Mouse (Mus musculus): ENCODE measurements around the gene Mpzl1. TPM values are rescaled to one million over a fixed set of nuclear protein-coding genes. Genes with fewer than 3 reads are reported as not detected.

The Mpzl1 gene
- polyA plus RNA-seq, 1 experiment from 2014 or later, result 150 TPM

DNA sequence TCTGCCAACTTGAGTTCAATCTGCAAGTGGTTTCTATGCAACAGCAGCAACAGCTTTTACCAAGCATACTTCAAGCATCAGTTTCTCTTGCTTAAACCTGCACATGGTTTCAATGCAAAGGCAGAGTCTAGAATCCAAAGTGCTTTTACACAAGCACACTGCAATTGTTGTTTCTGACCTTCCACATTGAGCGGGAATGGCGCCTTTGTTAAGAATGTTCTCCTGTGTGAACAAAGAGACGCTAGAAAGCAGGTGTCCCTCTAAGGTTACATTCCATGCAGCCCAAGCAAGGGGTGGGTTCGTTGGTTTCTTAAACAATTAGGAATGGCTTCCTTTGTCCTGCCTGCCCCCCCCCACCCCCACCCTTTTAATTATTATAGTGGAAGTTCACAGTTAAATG is 20.4 kb downstream of the Mpzl1 start:
- no peak overlapping the region for H3K4me3 ChIP-seq (ENCODE audit: low read depth, low read length)
- H3K4me1 ChIP-seq (replicated peaks; ENCODE audit: control insufficient read depth, insufficient read depth, low read length), result no peaks in the 10 kb centered on the region; the same call in none of the 2 replicates
- H3K9ac ChIP-seq (ENCODE audit: low read depth, low read length), result no peak overlapping the region
- H3K9me3 ChIP-seq (ENCODE audit: control insufficient read depth, low read length), result no peaks in the 10 kb centered on the region
- DNase-seq (ENCODE audit: low spot score), result no peak
- 86% methylated on average over 4 of the region's 4 CpGs for WGBS
- no peak for ATAC-seq (ENCODE audit: low FRiP score)
- H3K4me2 ChIP-seq (replicated peaks; ENCODE audit: low read depth, low read length), result no peak overlapping the region
- H3K36me3 ChIP-seq (ENCODE audit: control insufficient read depth, insufficient read depth, low read length), result peaks cover 5% of the 10 kb centered on the region; the same call in 1 of the 2 replicates
- H3K27ac ChIP-seq (ENCODE audit: low read depth, low read length), result no peak overlapping the region
- no peaks in the 10 kb centered on the region for H3K27me3 ChIP-seq (ENCODE audit: control insufficient read depth, insufficient read depth, low read length)

DNA sequence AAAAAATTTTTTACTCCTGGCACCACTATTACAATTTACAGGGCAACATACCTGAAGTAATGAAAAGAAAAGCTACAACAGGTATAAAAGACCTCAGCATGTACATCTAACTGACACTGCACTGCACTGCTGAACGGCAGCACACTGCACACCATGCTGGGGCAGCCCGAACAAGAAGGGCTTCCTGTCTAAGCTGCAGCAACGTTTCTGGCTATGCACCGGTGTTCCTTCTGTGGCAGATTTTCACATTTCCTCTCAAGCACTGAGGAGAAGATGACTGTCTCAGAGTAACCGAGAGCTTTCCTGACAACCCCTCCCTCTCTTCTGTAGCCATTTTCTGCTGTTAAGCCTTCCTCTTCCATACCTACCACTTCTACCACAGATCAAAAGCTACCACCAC is 21.6 kb downstream of the Mpzl1 start:
- Histone ChIP-seq H3K4me3 (ENCODE audit: low read depth, low read length) (no peak overlapping the region), H3K4me2 (replicated peaks; ENCODE audit: low read depth, low read length) (no peak overlapping the region), H3K4me1 (replicated peaks; ENCODE audit: control insufficient read depth, insufficient read depth, low read length) (no peaks in the 10 kb centered on the region; the same call in none of the 2 replicates), H3K9ac (ENCODE audit: low read depth, low read length) (no peak overlapping the region), H3K27me3 (ENCODE audit: control insufficient read depth, insufficient read depth, low read length) (no peaks in the 10 kb centered on the region), H3K36me3 (ENCODE audit: control insufficient read depth, insufficient read depth, low read length) (peaks cover 5% of the 10 kb centered on the region; the same call in 1 of the 2 replicates), H3K27ac (ENCODE audit: low read depth, low read length) (no peak overlapping the region), H3K9me3 (ENCODE audit: control insufficient read depth, low read length) (no peaks in the 10 kb centered on the region)
- WGBS, result 68% methylated on average over 5 of the region's 5 CpGs
- no peak for DNase-seq (ENCODE audit: low spot score)
- no peak for ATAC-seq (ENCODE audit: low FRiP score)

DNA sequence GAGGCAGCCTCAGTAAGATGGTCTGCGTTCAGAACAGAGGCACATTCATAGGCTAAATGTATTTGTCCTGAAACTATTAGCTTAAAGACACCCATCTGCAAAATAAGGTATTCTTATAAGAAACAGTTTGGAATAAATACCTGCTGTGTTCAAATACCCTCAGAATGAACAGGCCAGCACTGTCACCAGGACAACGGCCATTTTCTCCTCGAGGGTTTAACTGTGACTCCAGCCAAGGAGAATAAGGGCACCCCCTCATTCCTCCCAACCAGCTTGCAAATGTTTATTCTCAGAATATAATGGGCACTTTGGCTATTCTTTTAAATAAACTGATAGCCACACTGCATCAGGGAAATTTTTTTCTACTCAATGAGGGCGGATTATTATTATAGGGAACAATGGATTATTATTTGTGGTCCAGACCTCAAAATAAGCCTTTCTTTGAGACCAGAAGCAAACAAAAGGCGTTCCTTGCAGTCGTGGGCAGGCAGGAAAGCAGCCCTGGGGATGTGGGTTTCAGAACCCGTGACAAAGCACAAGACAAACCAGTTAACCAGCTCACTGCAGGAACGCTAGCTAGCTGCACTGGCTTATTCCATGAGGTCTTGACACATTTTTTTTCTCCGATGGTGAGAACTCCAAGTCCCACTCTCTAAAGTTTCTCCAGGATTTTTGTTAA is 23.9 kb downstream of the Mpzl1 start:
- no peak overlapping the region for H3K4me2 ChIP-seq (replicated peaks; ENCODE audit: low read depth, low read length)
- peak; percentile 62; the same call in 1 of the 2 replicates for ATAC-seq (ENCODE audit: low FRiP score)
- no peak for DNase-seq (ENCODE audit: low spot score)

DNA sequence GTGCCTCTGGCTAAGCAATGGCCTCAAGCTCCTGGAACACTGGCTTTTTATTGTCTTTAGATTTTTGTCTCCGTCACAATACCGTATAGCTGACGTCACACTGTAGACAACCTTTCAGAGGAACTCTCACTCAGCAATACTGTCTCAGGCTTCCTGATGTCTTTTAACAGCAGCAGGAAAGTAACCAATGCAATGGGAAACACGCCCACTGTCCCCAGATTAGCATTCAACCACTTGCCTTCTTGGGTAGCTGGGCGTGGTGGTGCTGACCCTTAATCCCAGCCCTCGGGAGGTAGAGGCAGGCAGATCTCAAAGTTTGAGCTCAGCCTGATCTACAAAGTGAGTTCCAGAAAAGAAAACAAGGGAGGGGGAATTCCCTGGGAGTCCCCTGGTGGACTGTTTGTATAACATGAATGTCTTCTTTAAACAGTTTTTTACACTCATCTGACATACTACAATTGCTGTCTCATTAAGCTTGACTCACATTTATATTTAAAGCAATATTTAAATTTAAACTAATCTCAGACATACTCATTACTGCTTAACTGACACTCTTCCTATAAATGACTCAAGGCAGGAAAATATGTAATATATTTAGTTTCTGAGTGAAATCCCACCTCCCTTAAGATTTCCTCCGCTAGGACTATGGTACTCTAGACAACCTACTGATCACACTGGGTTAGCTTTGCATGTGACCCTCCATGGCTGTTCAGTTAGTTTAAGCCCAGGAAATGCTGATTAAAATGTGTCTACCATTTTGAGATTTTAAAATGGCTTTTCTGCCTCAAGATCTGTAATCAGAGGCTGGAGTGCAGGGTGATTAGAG is 24.6 kb downstream of the Mpzl1 start:
- Histone ChIP-seq H3K4me1 (replicated peaks; ENCODE audit: control insufficient read depth, insufficient read depth, low read length) (no peaks in the 10 kb centered on the region; the same call in none of the 2 replicates), H3K36me3 (ENCODE audit: control insufficient read depth, insufficient read depth, low read length) (no peaks in the 10 kb centered on the region), H3K9me3 (ENCODE audit: control insufficient read depth, low read length) (no peaks in the 10 kb centered on the region), H3K4me3 (ENCODE audit: low read depth, low read length) (no peak overlapping the region), H3K4me2 (replicated peaks; ENCODE audit: low read depth, low read length) (no peak overlapping the region), H3K27me3 (ENCODE audit: control insufficient read depth, insufficient read depth, low read length) (no peaks in the 10 kb centered on the region), H3K9ac (ENCODE audit: low read depth, low read length) (no peak overlapping the region), H3K27ac (ENCODE audit: low read depth, low read length) (no peak overlapping the region)
- no peak for DNase-seq (ENCODE audit: low spot score)
- ATAC-seq (ENCODE audit: low FRiP score), result peak; percentile 46; the same call in 1 of the 2 replicates
- 60% methylated on average over 7 of the region's 7 CpGs for WGBS

More for the DNA sequence above, 23.9 kb downstream of the Mpzl1 start:
- Histone ChIP-seq H3K27me3 (ENCODE audit: control insufficient read depth, insufficient read depth, low read length) (no peaks in the 10 kb centered on the region), H3K4me1 (replicated peaks; ENCODE audit: control insufficient read depth, insufficient read depth, low read length) (no peaks in the 10 kb centered on the region; the same call in none of the 2 replicates), H3K9ac (ENCODE audit: low read depth, low read length) (no peak overlapping the region), H3K36me3 (ENCODE audit: control insufficient read depth, insufficient read depth, low read length) (peaks cover 5% of the 10 kb centered on the region; the same call in 1 of the 2 replicates), H3K27ac (ENCODE audit: low read depth, low read length) (peak overlapping the region; percentile 61), H3K9me3 (ENCODE audit: control insufficient read depth, low read length) (no peaks in the 10 kb centered on the region), H3K4me3 (ENCODE audit: low read depth, low read length) (no peak overlapping the region)
- 32% methylated on average over 9 of the region's 9 CpGs for whole genome bisulfite sequencing

DNA sequence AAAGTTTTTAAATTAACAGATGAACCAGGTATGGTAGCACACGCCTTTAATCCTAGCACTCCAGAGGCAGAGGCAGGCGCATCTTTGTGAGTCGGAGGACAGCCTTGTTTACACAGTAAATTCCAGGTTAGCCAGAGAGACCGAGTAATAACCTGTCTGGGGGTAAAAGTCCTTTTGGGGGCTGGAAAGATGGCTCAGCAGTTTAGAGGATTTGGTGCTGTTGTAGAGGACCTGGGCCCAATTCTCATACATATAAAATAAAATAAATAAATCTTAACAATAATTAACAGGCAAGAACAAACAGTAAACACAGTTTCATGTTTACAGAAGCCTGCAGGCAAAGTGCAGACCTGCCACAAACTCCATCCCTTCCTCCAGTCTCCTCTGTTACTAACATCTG is 25.4 kb downstream of the Mpzl1 start:
- Histone ChIP-seq H3K27ac (ENCODE audit: low read depth, low read length) (no peak overlapping the region), H3K27me3 (ENCODE audit: control insufficient read depth, insufficient read depth, low read length) (no peaks in the 10 kb centered on the region), H3K9ac (ENCODE audit: low read depth, low read length) (no peak overlapping the region), H3K4me3 (ENCODE audit: low read depth, low read length) (no peak overlapping the region), H3K4me1 (replicated peaks; ENCODE audit: control insufficient read depth, insufficient read depth, low read length) (no peaks in the 10 kb centered on the region; the same call in none of the 2 replicates), H3K36me3 (ENCODE audit: control insufficient read depth, insufficient read depth, low read length) (no peaks in the 10 kb centered on the region), H3K9me3 (ENCODE audit: control insufficient read depth, low read length) (no peaks in the 10 kb centered on the region), H3K4me2 (replicated peaks; ENCODE audit: low read depth, low read length) (no peak overlapping the region)
- 83% methylated on average over 4 of the region's 4 CpGs for WGBS
- ATAC-seq (ENCODE audit: low FRiP score) (no peak), DNase-seq (ENCODE audit: low spot score) (no peak)

DNA sequence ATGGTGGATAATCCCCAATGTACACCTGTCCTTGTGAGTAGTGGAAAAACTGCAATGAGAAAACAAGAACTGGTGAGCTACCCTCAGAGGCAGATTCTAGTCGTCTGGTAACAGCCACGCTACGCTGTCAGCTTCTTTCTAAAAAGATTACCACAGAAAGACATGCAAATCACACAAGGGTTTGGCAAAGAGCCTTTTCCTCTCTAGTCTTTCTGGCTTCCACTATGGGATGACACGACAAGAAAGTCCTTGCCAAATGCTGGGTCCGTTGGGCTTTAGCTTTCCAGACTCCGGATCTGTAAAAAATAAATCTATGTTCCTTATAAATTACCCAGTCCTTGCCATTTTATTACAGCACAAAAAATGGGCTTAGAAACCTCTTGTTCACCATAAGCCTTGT is 28.6 kb downstream of the Mpzl1 start:
- H3K4me2 ChIP-seq (replicated peaks; ENCODE audit: low read depth, low read length), result no peak overlapping the region
- no peak for DNase-seq (ENCODE audit: low spot score)
- H3K4me3 ChIP-seq (ENCODE audit: low read depth, low read length), result no peak overlapping the region
- 93% methylated on average over 6 of the region's 6 CpGs for WGBS
- no peaks in the 10 kb centered on the region for H3K36me3 ChIP-seq (ENCODE audit: control insufficient read depth, insufficient read depth, low read length)
- H3K4me1 ChIP-seq (replicated peaks; ENCODE audit: control insufficient read depth, insufficient read depth, low read length), result no peaks in the 10 kb centered on the region; the same call in none of the 2 replicates
- no peak overlapping the region for H3K27ac ChIP-seq (ENCODE audit: low read depth, low read length)
- no peaks in the 10 kb centered on the region for H3K27me3 ChIP-seq (ENCODE audit: control insufficient read depth, insufficient read depth, low read length)
- H3K9ac ChIP-seq (ENCODE audit: low read depth, low read length), result no peak overlapping the region
- ATAC-seq (ENCODE audit: low FRiP score), result no peak
- H3K9me3 ChIP-seq (ENCODE audit: control insufficient read depth, low read length), result no peaks in the 10 kb centered on the region

DNA sequence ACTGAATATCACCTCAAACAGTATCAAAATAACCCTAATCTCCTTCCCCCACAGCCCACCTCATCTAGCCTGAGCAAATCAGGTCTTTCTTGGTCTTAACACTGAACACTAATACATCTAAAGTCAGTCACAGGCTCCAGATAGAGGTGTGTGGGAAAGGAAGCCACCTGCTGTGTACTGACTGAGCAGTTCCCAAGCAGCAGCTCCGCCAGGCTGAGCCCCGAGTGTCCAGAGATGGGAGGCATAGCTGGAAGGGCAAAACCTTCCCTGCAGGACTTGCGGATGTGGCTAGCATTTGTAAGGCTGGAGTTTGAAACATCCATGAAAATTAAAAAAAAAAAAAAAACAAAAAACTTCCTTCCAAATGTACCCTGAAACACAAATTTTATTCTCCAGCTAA is 29.2 kb downstream of the Mpzl1 start:
- Histone ChIP-seq H3K9ac (ENCODE audit: low read depth, low read length) (no peak overlapping the region), H3K27me3 (ENCODE audit: control insufficient read depth, insufficient read depth, low read length) (no peaks in the 10 kb centered on the region), H3K4me2 (replicated peaks; ENCODE audit: low read depth, low read length) (no peak overlapping the region), H3K4me1 (replicated peaks; ENCODE audit: control insufficient read depth, insufficient read depth, low read length) (no peaks in the 10 kb centered on the region; the same call in 1 of the 2 replicates), H3K27ac (ENCODE audit: low read depth, low read length) (no peak overlapping the region), H3K4me3 (ENCODE audit: low read depth, low read length) (no peak overlapping the region), H3K9me3 (ENCODE audit: control insufficient read depth, low read length) (no peaks in the 10 kb centered on the region), H3K36me3 (ENCODE audit: control insufficient read depth, insufficient read depth, low read length) (no peaks in the 10 kb centered on the region)
- ATAC-seq (ENCODE audit: low FRiP score) (no peak), DNase-seq (ENCODE audit: low spot score) (no peak)
- 93% methylated on average over 3 of the region's 3 CpGs for WGBS

DNA sequence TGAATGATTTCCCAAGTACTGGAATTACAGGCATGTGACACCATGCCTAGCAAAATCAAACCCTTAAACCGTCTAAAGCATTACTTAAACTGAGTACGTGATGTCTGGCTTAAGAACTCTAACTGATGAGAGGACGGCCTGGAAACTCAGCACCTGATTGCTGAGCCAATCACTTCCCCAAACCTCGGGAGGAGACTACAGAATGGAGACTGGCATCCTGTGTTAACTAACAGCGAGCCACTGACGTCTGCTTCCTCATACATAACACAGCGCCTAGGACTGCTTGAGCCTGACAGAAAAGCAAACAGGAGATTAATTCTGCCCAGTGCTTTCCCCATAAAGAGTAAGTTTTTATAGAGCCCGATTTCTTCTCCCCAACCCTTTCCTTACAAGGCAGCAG is 30.1 kb downstream of the Mpzl1 start:
- Histone ChIP-seq H3K9me3 (ENCODE audit: control insufficient read depth, low read length) (no peaks in the 10 kb centered on the region), H3K27ac (ENCODE audit: low read depth, low read length) (no peak overlapping the region), H3K27me3 (ENCODE audit: control insufficient read depth, insufficient read depth, low read length) (no peaks in the 10 kb centered on the region), H3K4me2 (replicated peaks; ENCODE audit: low read depth, low read length) (no peak overlapping the region), H3K4me3 (ENCODE audit: low read depth, low read length) (no peak overlapping the region), H3K36me3 (ENCODE audit: control insufficient read depth, insufficient read depth, low read length) (no peaks in the 10 kb centered on the region), H3K9ac (ENCODE audit: low read depth, low read length) (no peak overlapping the region), H3K4me1 (replicated peaks; ENCODE audit: control insufficient read depth, insufficient read depth, low read length) (no peaks in the 10 kb centered on the region)
- ATAC-seq (ENCODE audit: low FRiP score) (no peak), DNase-seq (ENCODE audit: low spot score) (no peak)
- 95% methylated on average over 8 of the region's 8 CpGs for WGBS
